Comparison of ENCODE assay signal across 24 mouse cellular contexts in the genomic region with DNA sequence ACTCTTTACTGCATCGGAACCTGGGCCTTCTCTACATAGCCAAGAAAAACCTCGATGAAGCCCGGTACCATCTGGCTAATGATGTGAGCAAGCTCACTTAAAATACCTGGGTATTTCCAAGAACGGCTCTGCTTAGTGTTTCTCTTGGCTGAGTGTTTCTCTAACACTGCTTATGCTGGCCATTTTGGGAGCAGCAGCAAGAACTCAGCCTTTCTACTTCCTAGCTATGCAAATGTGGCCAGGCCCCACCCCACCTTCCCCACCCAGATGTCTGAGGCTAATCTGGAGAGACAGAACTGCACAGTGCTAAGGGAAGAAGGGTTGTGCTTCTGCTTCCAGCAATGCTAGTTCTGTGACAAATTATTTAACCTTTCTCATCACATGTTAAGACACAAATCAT. TPM values are rescaled to one million over a fixed set of nuclear protein-coding genes. Genes with fewer than 3 reads are reported as not detected.
A peak's percentile ranks its signal among the peaks of the same experiment; 100 is the strongest.
DNase-seq lines count a peak whose midpoint lies in the region; ATAC-seq and TF ChIP-seq lines count a peak whose summit lies in the region.
"Had no signal": no experiment of that assay in that cellular context is flagged by ENCODE, and none has a peak within 500 bp of the region (broad histone marks: within the 10 kb centered on the region; RNA-seq: fewer than 3 reads in every experiment).

No protein-coding gene starts in this region.

- peak; percentile 81 for ATAC-seq in erythroid progenitor cell, adult 5-6 weeks (replicated peaks; ENCODE audit: low FRiP score, poor library complexity, severe bottlenecking)
- ATAC-seq in megakaryocyte, adult 5-6 weeks (ENCODE audit: poor library complexity, severe bottlenecking) = no peak
- no peak for ATAC-seq in granulocyte monocyte progenitor cell, adult 5-6 weeks (replicated peaks; ENCODE audit: poor library complexity, severe bottlenecking)
- ATAC-seq: hindbrain, postnatal 0 days; intestine, embryonic 16.5 days; midbrain, embryonic 15.5 days had no signal

- H3K9ac ChIP-seq in ES-E14 (ENCODE audit: insufficient read depth, low read depth, low read length, poor library complexity, severe bottlenecking) = no peak overlapping the region; the same call in 1 of the 2 replicates
- H3K9ac ChIP-seq: forebrain, embryonic 12.5 days; heart, embryonic 12.5 days; midbrain, embryonic 15.5 days; neural tube, embryonic 12.5 days; stomach, embryonic 15.5 days had no signal

- H3K4me3 ChIP-seq in ES-E14 (ENCODE audit: insufficient read depth in 1 of 2, low read depth in 1 of 2, low read length in 2 of 2, poor library complexity in 1 of 2, severe bottlenecking in 1 of 2) = no peak overlapping the region
- H3K4me3 ChIP-seq: forebrain, embryonic 12.5 days; heart, embryonic 12.5 days; midbrain, embryonic 15.5 days; neural tube, embryonic 12.5 days; stomach, embryonic 15.5 days had no signal

- H3K36me3 ChIP-seq in ES-E14 (ENCODE audit: control insufficient read depth, insufficient read depth, low read length, poor library complexity, severe bottlenecking) = no peaks in the 10 kb centered on the region
- H3K36me3 ChIP-seq: forebrain, embryonic 12.5 days; heart, embryonic 12.5 days; midbrain, embryonic 15.5 days; neural tube, embryonic 12.5 days; stomach, embryonic 15.5 days had no signal

- H3K4me1 ChIP-seq in ES-E14 (ENCODE audit: control insufficient read depth in 2 of 2, insufficient read depth in 2 of 2, low read length in 2 of 2, poor library complexity in 1 of 2) = peaks cover 3 to 16% of the 10 kb centered on the region in 2 experiments; a peak in 3 of 4 replicates
- H3K4me1 ChIP-seq: forebrain, embryonic 12.5 days; midbrain, embryonic 15.5 days; neural tube, embryonic 12.5 days; stomach, embryonic 15.5 days had no signal

- no peaks in the 10 kb centered on the region for H3K9me3 ChIP-seq in ES-E14 (ENCODE audit: control insufficient read depth, insufficient read depth, low read depth, low read length)
- H3K9me3 ChIP-seq: forebrain, embryonic 12.5 days; neural tube, embryonic 12.5 days; stomach, embryonic 15.5 days had no signal

- H3K27ac ChIP-seq in ES-E14 (ENCODE audit: insufficient read depth, low read depth, low read length, poor library complexity, severe bottlenecking) = no peak overlapping the region
- H3K27ac ChIP-seq: forebrain, embryonic 12.5 days; hindbrain, postnatal 0 days; midbrain, embryonic 15.5 days; neural tube, embryonic 12.5 days; stomach, embryonic 15.5 days had no signal

- DNase-seq in right cerebral cortex, postnatal 25 days = peak; percentile 15
- no peak for DNase-seq in right cerebral cortex, postnatal 10 days (ENCODE audit: low spot score in 2 of 2)
- DNase-seq in ES-E14 (ENCODE audit: low read depth, low spot score) = peak; percentile 24
- DNase-seq in thymus, postnatal 0 days (ENCODE audit: low spot score) = no peak
- DNase-seq: cerebellum, adult 11-12 months; cerebellum, postnatal 10 days; heart, adult 11 months; heart, postnatal 10 days; kidney, postnatal 36 days; lung, adult 2 months; lung, postnatal 14 days; thymus, adult 18-20 months had no signal

- in situ Hi-C loops in ES-E14 (cut with MboI; ENCODE audit: low sequenced_read_pairs in 2 of 2, unreplicated experiment in 2 of 2) = no loop called here

TF ChIP-seq in ES-E14, 5 proteins besides CTCF, POLR2A, EP300 and RAD21:
- TF ChIP-seq MAFK (IDR thresholded peaks at IDR 0.05; ENCODE audit: insufficient read depth, low read depth, low read length) (no peak), ZC3H11A (IDR thresholded peaks at IDR 0.05; ENCODE audit: borderline replicate concordance, low read depth, low read length) (no peak), CHD2 (IDR thresholded peaks at IDR 0.05; ENCODE audit: low read depth, low read length) (no peak), ZNF384 (IDR thresholded peaks at IDR 0.05; ENCODE audit: low read depth, low read length) (no peak), HCFC1 (IDR thresholded peaks at IDR 0.05; ENCODE audit: borderline replicate concordance, insufficient read depth, low read length) (no peak)

RNA-seq across cellular contexts. Expression of gene Zmynd12, which starts 19.2 kb away (rescaled TPM):
- total RNA-seq in ES-E14 (2012; rRNA removed) = not detected in 2 replicates
- total RNA-seq in erythroid progenitor cell, adult 5-6 weeks (2015; ENCODE audit: low replicate concordance) = 3.4 TPM in 1 of 2 replicates, not detected in the other
- total RNA-seq in erythroid progenitor cell, adult 5-6 weeks (2017; ENCODE audit: low replicate concordance) = not detected in 2 replicates
- 0.41 and 0.46 TPM in 2 replicates for polyA plus RNA-seq in thymus, postnatal 0 days (2015; fragmentation: Nextera tagmentation; extraction: Ambion mirVana)
- not detected in 2 replicates for total RNA-seq in megakaryocyte, adult 5-6 weeks (2015)
- total RNA-seq in megakaryocyte, adult 5-6 weeks (2017) = not detected in 2 replicates
- not detected in 2 replicates for total RNA-seq in granulocyte monocyte progenitor cell, adult 5-6 weeks (2014; fragmentation: Nextera tagmentation)
- total RNA-seq in granulocyte monocyte progenitor cell, adult 5-6 weeks (2017) = not detected in 2 replicates
- total RNA-seq: gastrocnemius, adult 8-10 months; heart, postnatal 10 days; hindbrain, postnatal 0 days had no signal
- polyA plus RNA-seq: embryonic facial prominence, embryonic 11.5 days; forebrain, embryonic 12.5 days; heart, embryonic 12.5 days had no signal

RNA-seq across cellular contexts. Expression of gene Ppcs, which starts 19.6 kb away (rescaled TPM):
- total RNA-seq in ES-E14 (2012; rRNA removed) = 23.9 and 30.4 TPM in 2 replicates
- 10.9 and 23.4 TPM in 2 replicates for total RNA-seq in erythroid progenitor cell, adult 5-6 weeks (2015; ENCODE audit: low replicate concordance)
- 5.3 and 17.2 TPM in 2 replicates for total RNA-seq in erythroid progenitor cell, adult 5-6 weeks (2017; ENCODE audit: low replicate concordance)
- polyA plus RNA-seq in thymus, postnatal 0 days (2015; fragmentation: Nextera tagmentation; extraction: Ambion mirVana) = 41.9 and 43.8 TPM in 2 replicates
- total RNA-seq in megakaryocyte, adult 5-6 weeks (2015) = 8.0 and 8.6 TPM in 2 replicates
- total RNA-seq in megakaryocyte, adult 5-6 weeks (2017) = 7.2 and 7.6 TPM in 2 replicates
- 11.5 and 17.4 TPM in 2 replicates for total RNA-seq in granulocyte monocyte progenitor cell, adult 5-6 weeks (2014; fragmentation: Nextera tagmentation)
- 13.3 and 18.0 TPM in 2 replicates for total RNA-seq in granulocyte monocyte progenitor cell, adult 5-6 weeks (2017)

RNA-seq across cellular contexts. Expression of gene Ccdc30, which starts 26.5 kb away (rescaled TPM):
- total RNA-seq in ES-E14 (2012; rRNA removed) = 2.7 and 3.1 TPM in 2 replicates
- total RNA-seq in erythroid progenitor cell, adult 5-6 weeks (2015; ENCODE audit: low replicate concordance) = not detected in 2 replicates
- not detected in 2 replicates for total RNA-seq in erythroid progenitor cell, adult 5-6 weeks (2017; ENCODE audit: low replicate concordance)
- 17.3 and 22.1 TPM in 2 replicates for polyA plus RNA-seq in thymus, postnatal 0 days (2015; fragmentation: Nextera tagmentation; extraction: Ambion mirVana)
- 0.07 TPM in 1 of 2 replicates, not detected in the other for total RNA-seq in megakaryocyte, adult 5-6 weeks (2015)
- total RNA-seq in megakaryocyte, adult 5-6 weeks (2017) = not detected in 2 replicates
- not detected in 2 replicates for total RNA-seq in granulocyte monocyte progenitor cell, adult 5-6 weeks (2014; fragmentation: Nextera tagmentation)
- not detected in 2 replicates for total RNA-seq in granulocyte monocyte progenitor cell, adult 5-6 weeks (2017)

RNA-seq across cellular contexts. Expression of gene Rimkla, which starts 50.6 kb away (rescaled TPM):
- 1.1 and 1.5 TPM in 2 replicates for total RNA-seq in ES-E14 (2012; rRNA removed)
- total RNA-seq in erythroid progenitor cell, adult 5-6 weeks (2015; ENCODE audit: low replicate concordance) = not detected in 2 replicates
- total RNA-seq in erythroid progenitor cell, adult 5-6 weeks (2017; ENCODE audit: low replicate concordance) = not detected in 2 replicates
- polyA plus RNA-seq in thymus, postnatal 0 days (2015; fragmentation: Nextera tagmentation; extraction: Ambion mirVana) = 0.21 and 0.25 TPM in 2 replicates
- total RNA-seq in megakaryocyte, adult 5-6 weeks (2015) = not detected in 2 replicates
- total RNA-seq in megakaryocyte, adult 5-6 weeks (2017) = not detected in 2 replicates
- total RNA-seq in granulocyte monocyte progenitor cell, adult 5-6 weeks (2014; fragmentation: Nextera tagmentation) = not detected in 2 replicates
- total RNA-seq in granulocyte monocyte progenitor cell, adult 5-6 weeks (2017) = 0.10 TPM in 1 of 2 replicates, not detected in the other
- total RNA-seq: gastrocnemius, adult 8-10 months had no signal

Comparison
In these comparisons a context has a peak if more than half of its experiments do, and no peak if none do; other contexts are left out.
1. DNase-seq: peak in right cerebral cortex, postnatal 25 days (single experiment) and ES-E14 (single experiment); none in right cerebral cortex, postnatal 10 days (0 of 2) and thymus, postnatal 0 days (single experiment).